ENCODE assay signal across 10 mouse cellular contexts in the genomic region with DNA sequence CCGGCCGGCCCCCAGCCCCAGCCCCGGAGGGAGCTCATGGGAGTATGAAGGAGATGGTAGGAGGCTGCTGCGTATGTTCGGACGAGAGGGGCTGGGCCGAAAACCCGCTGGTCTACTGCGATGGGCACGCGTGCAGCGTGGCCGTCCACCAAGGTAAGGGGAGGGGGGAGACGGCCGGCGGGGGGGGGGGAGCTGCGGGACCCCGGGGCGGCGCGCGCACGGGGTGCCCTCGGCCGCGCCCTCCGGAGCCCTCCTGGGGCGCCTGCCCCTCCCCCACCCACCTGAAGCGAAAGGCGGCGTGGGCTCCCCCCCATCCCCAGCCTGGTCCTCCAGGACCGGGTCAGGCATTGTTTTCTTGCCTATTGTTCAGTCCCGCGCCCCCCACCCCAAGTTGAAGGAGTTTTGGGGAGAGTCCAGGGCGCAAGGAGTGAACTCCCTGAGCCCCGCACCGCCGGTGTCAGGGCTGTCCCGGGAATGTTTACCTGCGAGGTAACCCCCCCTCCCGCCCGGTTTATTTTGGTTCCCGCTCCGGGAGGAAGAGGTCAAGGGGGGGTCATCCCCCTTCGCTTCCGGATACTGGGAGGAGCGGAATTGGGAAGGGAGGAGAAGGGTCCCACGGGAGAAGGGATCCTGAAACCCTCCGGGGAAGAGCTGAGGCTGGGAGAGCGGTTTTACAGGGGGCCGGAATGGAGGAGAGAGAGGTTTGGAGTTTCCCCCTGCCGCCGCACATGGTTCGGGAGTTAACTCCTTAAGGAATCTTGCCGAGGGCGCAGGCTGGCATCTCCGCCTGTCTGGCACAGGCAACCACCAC. TPM values are rescaled to one million over a fixed set of nuclear protein-coding genes. Genes with fewer than 3 reads are reported as not detected.
A peak's percentile ranks its signal among the peaks of the same experiment; 100 is the strongest.
DNase-seq lines count a peak whose midpoint lies in the region; ATAC-seq and TF ChIP-seq lines count a peak whose summit lies in the region.
"Had no signal": no experiment of that assay in that cellular context is flagged by ENCODE, and none has a peak within 500 bp of the region (broad histone marks: within the 10 kb centered on the region; RNA-seq: fewer than 3 reads in every experiment).

No protein-coding gene starts in this region.

- DNase-seq in adrenal gland, postnatal 36 days = peak; percentile 54 to 73
- DNase-seq in adrenal gland, postnatal 25 days = no peak
- peak; percentile 63 for DNase-seq in induced T-regulatory cell, adult 2 months (ENCODE audit: low read depth)
- DNase-seq in retina, postnatal 1 day = peak; percentile 63
- DNase-seq in layer of hippocampus, adult 8-10 months (ENCODE audit: low spot score in 2 of 2) = no peak

- peak overlapping the region; percentile 75 for H3K4me3 ChIP-seq in bone marrow macrophage, adult 2 months (ENCODE audit: insufficient read depth, low read length)
- peak overlapping the region; percentile 94 for H3K4me3 ChIP-seq in forebrain, embryonic 15.5 days
- H3K4me3 ChIP-seq in liver, embryonic 16.5 days (ENCODE audit: low read depth, low read length) = peak overlapping the region; percentile 65

- no peak for TF ChIP-seq POLR2A in bone marrow macrophage, adult 2 months (IDR thresholded peaks at IDR 0.05; ENCODE audit: borderline replicate concordance, low read depth, low read length)

- H3K4me2 ChIP-seq in forebrain, embryonic 15.5 days (replicated peaks) = peak overlapping the region; percentile 70
- H3K4me2 ChIP-seq in liver, embryonic 16.5 days (ENCODE audit: low read depth, low read length) = peak overlapping the region; percentile 77

- H3K4me1 ChIP-seq in bone marrow macrophage, adult 2 months (ENCODE audit: control insufficient read depth, insufficient read depth, low read length) = peaks cover 15% of the 10 kb centered on the region
- peaks cover 51% of the 10 kb centered on the region for H3K4me1 ChIP-seq in forebrain, embryonic 15.5 days
- peaks cover 21% of the 10 kb centered on the region for H3K4me1 ChIP-seq in liver, embryonic 16.5 days (ENCODE audit: control insufficient read depth, low read depth, low read length)

- peak overlapping the region; percentile 76 for H3K9ac ChIP-seq in forebrain, embryonic 15.5 days (replicated peaks)
- peak overlapping the region; percentile 45 for H3K9ac ChIP-seq in liver, embryonic 16.5 days (ENCODE audit: low read depth, low read length)

- peak; percentile 29; the same call in 1 of the 2 replicates for ATAC-seq in forebrain, embryonic 15.5 days (replicated peaks)
- no peak for ATAC-seq in liver, embryonic 16.5 days (ENCODE audit: low read depth)

- peaks cover 22% of the 10 kb centered on the region; the same call in 1 of the 2 replicates for H3K36me3 ChIP-seq in forebrain, embryonic 15.5 days
- no peaks in the 10 kb centered on the region for H3K36me3 ChIP-seq in liver, embryonic 16.5 days (ENCODE audit: control insufficient read depth, insufficient read depth)

- peaks cover 17% of the 10 kb centered on the region for H3K27me3 ChIP-seq in forebrain, embryonic 15.5 days
- H3K27me3 ChIP-seq in liver, embryonic 16.5 days (ENCODE audit: control insufficient read depth, insufficient read depth, low read depth, low read length) = peaks cover 73% of the 10 kb centered on the region
- H3K27me3 ChIP-seq: Patski had no signal

- H3K9me3 ChIP-seq in forebrain, embryonic 15.5 days = no peaks in the 10 kb centered on the region
- no peaks in the 10 kb centered on the region for H3K9me3 ChIP-seq in liver, embryonic 16.5 days (replicated peaks; ENCODE audit: control insufficient read depth, low read length)

- 2% methylated on average over 42 of the region's 57 CpGs for WGBS in forebrain, embryonic 15.5 days
- 1% methylated on average over 45 of the region's 57 CpGs for WGBS in liver, embryonic 16.5 days (ENCODE audit: insufficient replicate concordance)

- H3K27ac ChIP-seq in bone marrow macrophage, adult 2 months (ENCODE audit: insufficient read depth, low read depth, low read length) = 0 out of 2 replicates have a peak overlapping the region, but pooled peaks have one; percentile 22
- H3K27ac ChIP-seq in forebrain, embryonic 15.5 days (replicated peaks) = peak overlapping the region; percentile 81
- H3K27ac ChIP-seq in liver, embryonic 16.5 days (ENCODE audit: low read length) = no peak overlapping the region

- TF ChIP-seq CTCF in bone marrow macrophage, adult 2 months (IDR thresholded peaks at IDR 0.05; ENCODE audit: low read depth, low read length) = no peak

RNA-seq across cellular contexts. Expression of a gene that starts 0.5 kb away (rescaled TPM):
- 10 to 100 TPM; 38.6 to 41.5 TPM for total RNA-seq in adrenal gland, postnatal 36 days (2021)
- 49.4 and 53.6 TPM in 2 replicates for total RNA-seq in adrenal gland, postnatal 25 days (2021)
- 40.4 and 48.7 TPM in 2 replicates for polyA plus RNA-seq in bone marrow macrophage, adult 2 months (2012; ENCODE audit: insufficient read depth, insufficient read length, missing spikeins)
- 4.3 and 4.7 TPM in 2 replicates for polyA plus RNA-seq in forebrain, embryonic 15.5 days (2015; fragmentation: Nextera tagmentation; extraction: Ambion mirVana)
- 0.16 and 0.21 TPM in 2 replicates for polyA plus RNA-seq in liver, embryonic 16.5 days (2015; fragmentation: Nextera tagmentation; extraction: Ambion mirVana)
- 100 to 1,000 TPM; 110 to 149 (median 126) TPM for total RNA-seq in layer of hippocampus, adult 8-10 months (2022)

RNA-seq across cellular contexts. Expression of a gene that starts 21.9 kb away (rescaled TPM):
- 100 to 1,000 TPM; 187 to 222 TPM for total RNA-seq in adrenal gland, postnatal 36 days (2021)
- 164 and 166 TPM in 2 replicates for total RNA-seq in adrenal gland, postnatal 25 days (2021)
- polyA plus RNA-seq in bone marrow macrophage, adult 2 months (2012; ENCODE audit: insufficient read depth, insufficient read length, missing spikeins) = 45.2 and 50.2 TPM in 2 replicates
- polyA plus RNA-seq in forebrain, embryonic 15.5 days (2015; fragmentation: Nextera tagmentation; extraction: Ambion mirVana) = 17.4 and 19.5 TPM in 2 replicates
- 16.5 and 19.8 TPM in 2 replicates for polyA plus RNA-seq in liver, embryonic 16.5 days (2015; fragmentation: Nextera tagmentation; extraction: Ambion mirVana)
- total RNA-seq in layer of hippocampus, adult 8-10 months (2022) = 10 to 100 TPM; 45.2 to 60.0 (median 56.7) TPM

RNA-seq across cellular contexts. Expression of a gene that starts 34.2 kb away (rescaled TPM):
- 1 to 10 TPM; 4.9 to 5.8 TPM for total RNA-seq in adrenal gland, postnatal 36 days (2021)
- 6.2 and 7.8 TPM in 2 replicates for total RNA-seq in adrenal gland, postnatal 25 days (2021)
- 2.5 and 3.0 TPM in 2 replicates for polyA plus RNA-seq in bone marrow macrophage, adult 2 months (2012; ENCODE audit: insufficient read depth, insufficient read length, missing spikeins)
- polyA plus RNA-seq in forebrain, embryonic 15.5 days (2015; fragmentation: Nextera tagmentation; extraction: Ambion mirVana) = 4.6 and 5.8 TPM in 2 replicates
- polyA plus RNA-seq in liver, embryonic 16.5 days (2015; fragmentation: Nextera tagmentation; extraction: Ambion mirVana) = 0.11 and 0.24 TPM in 2 replicates
- total RNA-seq in layer of hippocampus, adult 8-10 months (2022) = 10 to 100 TPM; 28.9 to 38.6 (median 33.9) TPM

RNA-seq across cellular contexts. Expression of a gene that starts 36.6 kb away (rescaled TPM):
- 10 to 100 TPM; 25.7 to 28.5 TPM for total RNA-seq in adrenal gland, postnatal 36 days (2021)
- total RNA-seq in adrenal gland, postnatal 25 days (2021) = 27.0 and 36.1 TPM in 2 replicates
- 12.3 and 13.6 TPM in 2 replicates for polyA plus RNA-seq in bone marrow macrophage, adult 2 months (2012; ENCODE audit: insufficient read depth, insufficient read length, missing spikeins)
- 18.1 and 18.8 TPM in 2 replicates for polyA plus RNA-seq in forebrain, embryonic 15.5 days (2015; fragmentation: Nextera tagmentation; extraction: Ambion mirVana)
- polyA plus RNA-seq in liver, embryonic 16.5 days (2015; fragmentation: Nextera tagmentation; extraction: Ambion mirVana) = 1.6 and 2.1 TPM in 2 replicates
- 10 to 100 TPM; 23.9 to 35.3 (median 29.0) TPM for total RNA-seq in layer of hippocampus, adult 8-10 months (2022)
- total RNA-seq: neutrophil, adult 5-6 weeks had no signal

RNA-seq across cellular contexts. Expression of a gene that starts 39.5 kb away (rescaled TPM):
- 100 to 1,000 TPM; 227 to 235 TPM for total RNA-seq in adrenal gland, postnatal 36 days (2021)
- 216 and 226 TPM in 2 replicates for total RNA-seq in adrenal gland, postnatal 25 days (2021)
- 125 and 142 TPM in 2 replicates for polyA plus RNA-seq in bone marrow macrophage, adult 2 months (2012; ENCODE audit: insufficient read depth, insufficient read length, missing spikeins)
- 460 and 475 TPM in 2 replicates for polyA plus RNA-seq in forebrain, embryonic 15.5 days (2015; fragmentation: Nextera tagmentation; extraction: Ambion mirVana)
- 200 and 219 TPM in 2 replicates for polyA plus RNA-seq in liver, embryonic 16.5 days (2015; fragmentation: Nextera tagmentation; extraction: Ambion mirVana)
- 100 to 1,000 TPM; 121 to 145 (median 133) TPM for total RNA-seq in layer of hippocampus, adult 8-10 months (2022)

Comparison
In these comparisons a context has a peak if more than half of its experiments do, and no peak if none do; other contexts are left out.
1. DNase-seq: peak in adrenal gland, postnatal 36 days (2 of 2), induced T-regulatory cell, adult 2 months (single experiment) and retina, postnatal 1 day (single experiment); none in adrenal gland, postnatal 25 days (single experiment) and layer of hippocampus, adult 8-10 months (0 of 2).
2. Peak in every context shown above with its lines, with median percentiles within 50 percentile points of each other: H3K4me3 ChIP-seq.